In the genomic region with DNA sequence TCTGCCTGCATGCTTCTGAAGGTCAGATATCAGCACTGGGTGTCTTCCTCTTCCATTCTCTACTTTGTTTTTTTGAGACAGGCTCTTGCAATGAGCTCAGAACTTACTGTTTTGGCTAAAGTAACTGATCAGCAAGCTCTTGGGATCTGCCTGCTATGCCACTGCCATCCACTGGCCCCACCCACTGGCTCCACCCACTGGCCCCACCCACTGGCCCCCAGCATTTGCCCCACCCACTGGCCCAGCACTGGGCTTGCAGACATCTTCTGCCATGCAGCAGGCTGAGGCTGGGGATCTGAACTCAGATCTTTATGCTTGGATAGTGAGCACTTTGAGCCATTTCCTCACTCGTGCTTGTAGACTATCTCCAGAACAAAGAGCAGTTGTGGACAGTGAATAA, we compare ENCODE assay signal across 10 mouse cellular contexts.
DNase-seq lines count a peak whose midpoint lies in the region; ATAC-seq and TF ChIP-seq lines count a peak whose summit lies in the region.
"Had no signal": no experiment of that assay in that cellular context is flagged by ENCODE, and none has a peak within 500 bp of the region (broad histone marks: within the 10 kb centered on the region; RNA-seq: fewer than 3 reads in every experiment).

No protein-coding gene starts in this region.

- no peak overlapping the region for H3K4me2 ChIP-seq in heart, embryonic 13.5 days
- no peak overlapping the region for H3K4me2 ChIP-seq in liver, postnatal 0 days (ENCODE audit: low read depth, low read length)
- H3K4me2 ChIP-seq: embryonic facial prominence, embryonic 15.5 days; hindbrain, embryonic 14.5 days had no signal

- H3K9me3 ChIP-seq in heart, embryonic 13.5 days, result no peaks in the 10 kb centered on the region
- no peaks in the 10 kb centered on the region for H3K9me3 ChIP-seq in liver, postnatal 0 days (ENCODE audit: low read length)
- H3K9me3 ChIP-seq: embryonic facial prominence, embryonic 15.5 days had no signal

- TF ChIP-seq POLR2A in heart, adult 2 months (IDR thresholded peaks at IDR 0.05; ENCODE audit: insufficient read depth, low read depth, low read length), result no peak

- H3K36me3 ChIP-seq in heart, embryonic 13.5 days, result peaks cover 14% of the 10 kb centered on the region; the same call in 1 of the 2 replicates
- H3K36me3 ChIP-seq in heart, adult 2 months (ENCODE audit: control insufficient read depth, insufficient read depth, low read length), result peaks cover 20% of the 10 kb centered on the region
- H3K36me3 ChIP-seq in liver, postnatal 0 days (replicated peaks; ENCODE audit: insufficient read depth, low read length), result peaks cover 36% of the 10 kb centered on the region
- H3K36me3 ChIP-seq: embryonic facial prominence, embryonic 15.5 days had no signal

- peaks cover 12% of the 10 kb centered on the region for H3K4me1 ChIP-seq in heart, embryonic 13.5 days
- peaks cover 5% of the 10 kb centered on the region for H3K4me1 ChIP-seq in heart, adult 2 months (ENCODE audit: control insufficient read depth, insufficient read depth, low read length)
- no peaks in the 10 kb centered on the region for H3K4me1 ChIP-seq in liver, postnatal 0 days (ENCODE audit: insufficient read depth)
- H3K4me1 ChIP-seq: embryonic facial prominence, embryonic 15.5 days had no signal

- TF ChIP-seq CTCF in heart, adult 2 months (IDR thresholded peaks at IDR 0.05), result no peak
- TF ChIP-seq CTCF in liver, postnatal 0 days (IDR thresholded peaks at IDR 0.05; ENCODE audit: low read depth), result 0 out of 2 replicates have a peak, but pooled peaks have one; percentile 8

- intact Hi-C loops in heart, adult 2 months (cut with DNase I), result no loop called here

- no peak for ATAC-seq in heart, embryonic 13.5 days (ENCODE audit: extremely low read depth, insufficient number of reproducible peaks, low FRiP score, low TSS enrichment)
- peak; percentile 56; the same call in 1 of the 2 replicates for ATAC-seq in liver, postnatal 0 days

- peaks cover 5% of the 10 kb centered on the region for H3K27me3 ChIP-seq in heart, embryonic 13.5 days (replicated peaks)
- H3K27me3 ChIP-seq in heart, adult 2 months (ENCODE audit: control insufficient read depth, insufficient read depth, low read length), result no peaks in the 10 kb centered on the region
- H3K27me3 ChIP-seq in liver, postnatal 0 days (ENCODE audit: insufficient read depth, low read length), result no peaks in the 10 kb centered on the region
- H3K27me3 ChIP-seq: embryonic facial prominence, embryonic 15.5 days had no signal

- H3K4me3 ChIP-seq in heart, embryonic 13.5 days, result no peak overlapping the region
- no peak overlapping the region for H3K4me3 ChIP-seq in heart, adult 2 months
- H3K4me3 ChIP-seq in liver, postnatal 0 days (ENCODE audit: low read depth, low read length), result no peak overlapping the region
- H3K4me3 ChIP-seq: embryonic facial prominence, embryonic 15.5 days had no signal

- DNase-seq in heart, adult 2 months, result no peak
- DNase-seq in CD4-positive helper T cell, adult 2 months (ENCODE audit: low read depth, low spot score), result peak; percentile 24
- DNase-seq in embryo, embryonic 10.5 days (ENCODE audit: low spot score), result peak; percentile 40
- DNase-seq in liver, postnatal 0 days, result peak; percentile 79
- DNase-seq in left cerebral cortex, adult 11 months (ENCODE audit: low spot score), result no peak
- no peak for DNase-seq in natural killer cell, adult 2 months (ENCODE audit: low spot score in 2 of 2)
- DNase-seq in left cerebral cortex, adult 9 months (ENCODE audit: low spot score in 2 of 2), result no peak

- H3K79me2 ChIP-seq in heart, adult 2 months (replicated peaks; ENCODE audit: control insufficient read depth, insufficient read depth, low read length), result no peaks in the 10 kb centered on the region

- peak overlapping the region; percentile 29; the same call in 1 of the 2 replicates for H3K27ac ChIP-seq in heart, embryonic 13.5 days (replicated peaks)
- no peak overlapping the region for H3K27ac ChIP-seq in heart, adult 2 months
- no peak overlapping the region for H3K27ac ChIP-seq in liver, postnatal 0 days (ENCODE audit: low read depth)
- H3K27ac ChIP-seq: embryonic facial prominence, embryonic 15.5 days; hindbrain, embryonic 14.5 days had no signal

- TF ChIP-seq EP300 in heart, adult 2 months (IDR thresholded peaks at IDR 0.05; ENCODE audit: insufficient read depth, low read depth, low read length), result no peak
- TF ChIP-seq EP300 in liver, postnatal 0 days (IDR thresholded peaks at IDR 0.05; ENCODE audit: low read depth), result no peak

- WGBS in heart, embryonic 13.5 days, result 32% methylated on average over 1 of the region's 1 CpGs
- 42% methylated on average over 1 of the region's 1 CpGs for WGBS in heart, adult 2 months
- 38% methylated on average over 1 of the region's 1 CpGs for WGBS in liver, postnatal 0 days (ENCODE audit: insufficient replicate concordance)

- no peak overlapping the region for H3K9ac ChIP-seq in heart, embryonic 13.5 days
- no peak overlapping the region for H3K9ac ChIP-seq in heart, adult 2 months (ENCODE audit: low read depth, low read length)
- no peak overlapping the region for H3K9ac ChIP-seq in liver, postnatal 0 days (replicated peaks)
- H3K9ac ChIP-seq: embryonic facial prominence, embryonic 15.5 days; hindbrain, embryonic 14.5 days had no signal

Comparison
In these comparisons a context has a peak if more than half of its experiments do, and no peak if none do; other contexts are left out.
1. DNase-seq: peak in CD4-positive helper T cell, adult 2 months (single experiment), embryo, embryonic 10.5 days (single experiment) and liver, postnatal 0 days (single experiment); none in heart, adult 2 months (0 of 2), left cerebral cortex, adult 11 months (single experiment), natural killer cell, adult 2 months (0 of 2) and left cerebral cortex, adult 9 months (0 of 2).